Mouse (Mus musculus) lung, adult 2 months (tissue): ENCODE data around the gene Acss1. TPM values are rescaled to one million over a fixed set of nuclear protein-coding genes. Genes with fewer than 3 reads are reported as not detected.

Experiments used
- DNase-seq: peaks from one replicate; pipeline ENCODE4 v3.0.0; 2022
- H3K4me1 ChIP-seq: fragments of 200-500 bp; 2 replicates; pipeline ENCODE4 v1.6.1; 2011; ENCODE audit warnings: low read length; ENCODE audit not compliant: control insufficient read depth, insufficient read depth
- H3K4me3 ChIP-seq: fragments of 200-500 bp; replicated peaks from 2 replicates; pipeline ENCODE3; 2011; ENCODE audit warnings: low read depth, mild to moderate bottlenecking, control low read depth, low read length; ENCODE audit errors: extremely low read depth
- CTCF ChIP-seq: fragments of 200-500 bp; IDR thresholded peaks from 2 replicates; pipeline ENCODE4 v1.5.1; 2011; ENCODE audit warnings: mild to moderate bottlenecking, low read length, control low read depth; ENCODE audit not compliant: insufficient read depth
- POLR2A ChIP-seq: fragments of 200-500 bp; IDR thresholded peaks from 2 replicates; pipeline ENCODE4 v1.6.1; 2011; ENCODE audit warnings: low read depth, mild to moderate bottlenecking, control low read depth, low read length, borderline replicate concordance; ENCODE audit errors: extremely low read depth
- WGBS: fragments of 180-500 bp; shearing (Covaris S2); methylation state at CpG from one replicate; pipeline ENCODE4 v1.1.7; 2018; 5-methylcytosine and 5-hydroxymethylcytosine counted together
- polyA plus RNA-seq: library from polyadenylated mRNA; depleted of rRNA; stranded (reverse); fragments of >200 nt; gene quantifications from 2 replicates; pipeline ENCODE4 v1.2.3, GENCODE M21; 2012; rRNA removed

Acss1 gene
- polyA plus RNA-seq, 1 experiment, result 74.7 TPM

GRCm38 (mm10) chr2:150595411-150596190, 72.7 kb downstream of the Acss1 start:
- 72% methylated on average over 3 of the region's 3 CpGs for WGBS
- peak; percentile 23 for DNase-seq
- no peaks in the 10 kb centered on the region for H3K4me1 ChIP-seq

GRCm38 (mm10) chr2:150589076-150589475, 79.2 kb downstream of the Acss1 start:
- no peak overlapping the region for H3K4me3 ChIP-seq
- TF ChIP-seq POLR2A, result no peak
- no peak for TF ChIP-seq CTCF
- H3K4me1 ChIP-seq, result no peaks in the 10 kb centered on the region
- WGBS, result 82% methylated on average over 11 of the region's 11 CpGs
- DNase-seq, result no peak

More at GRCm38 (mm10) chr2:150595411-150596190, 72.7 kb downstream of the Acss1 start:
- no peak for TF ChIP-seq POLR2A
- TF ChIP-seq CTCF, result no peak
- H3K4me3 ChIP-seq, result no peak overlapping the region

- Histone ChIP-seq H3K4me3 (no peak overlapping the region), H3K4me1 (no peaks in the 10 kb centered on the region)
- TF ChIP-seq CTCF, result no peak
- TF ChIP-seq POLR2A, result no peak
- DNase-seq, result no peak
- WGBS, result 63% methylated on average over 1 of the region's 1 CpGs
Measured at GRCm38 (mm10) chr2:150579628-150580027, 88.7 kb downstream of the Acss1 start.

GRCm38 (mm10) chr2:150578603-150579002, 89.7 kb downstream of the Acss1 start:
- DNase-seq, result no peak
- H3K4me3 ChIP-seq, result no peak overlapping the region
- no peaks in the 10 kb centered on the region for H3K4me1 ChIP-seq
- 78% methylated on average over 5 of the region's 5 CpGs for WGBS
- TF ChIP-seq POLR2A (no peak), CTCF (no peak)

GRCm38 (mm10) chr2:150576256-150576655, 92.0 kb downstream of the Acss1 start:
- Histone ChIP-seq H3K4me3 (no peak overlapping the region), H3K4me1 (no peaks in the 10 kb centered on the region)
- whole genome bisulfite sequencing, result 93% methylated on average over 1 of the region's 1 CpGs
- TF ChIP-seq CTCF (no peak), POLR2A (no peak)
- no peak for DNase-seq

- DNase-seq, result no peak
- TF ChIP-seq POLR2A (no peak), CTCF (no peak)
- H3K4me3 ChIP-seq, result no peak overlapping the region
- 75% methylated on average over 3 of the region's 3 CpGs for WGBS
- no peaks in the 10 kb centered on the region for H3K4me1 ChIP-seq
Measured at GRCm38 (mm10) chr2:150572463-150572862, 95.8 kb downstream of the Acss1 start.

- 80% methylated on average over 2 of the region's 2 CpGs for WGBS
- Histone ChIP-seq H3K4me1 (no peaks in the 10 kb centered on the region; the same call in 1 of the 2 replicates), H3K4me3 (no peak overlapping the region)
- no peak for TF ChIP-seq CTCF
- TF ChIP-seq POLR2A, result no peak
- DNase-seq, result no peak
Measured at GRCm38 (mm10) chr2:150570761-150571160, 97.5 kb downstream of the Acss1 start.

- DNase-seq, result no peak
- 54% methylated on average over 11 of the region's 11 CpGs for WGBS
- H3K4me3 ChIP-seq, result no peak within 1 kb of the TSS
Measured at GRCm38 (mm10) chr2:150569847-150570590, 98.3 kb downstream of the Acss1 start, which contains the start of gene Cst7. Cst7 (plus strand) TSS chr2:150570415.

More at GRCm38 (mm10) chr2:150569847-150570590, 98.3 kb downstream of the Acss1 start, which contains the start of gene Cst7:
- H3K4me1 ChIP-seq, result no peaks in the 10 kb centered on the region; the same call in 1 of the 2 replicates
- TF ChIP-seq POLR2A, result no peak
- no peak for TF ChIP-seq CTCF

Other genes starting within 250 kb of the Acss1 start
- gene Zfp442, start 217.0 kb downstream of the Acss1 start, polyA plus RNA-seq, result 0.15 and 0.28 TPM in 2 replicates
- gene Zfp345, start 183.4 kb downstream of the Acss1 start, polyA plus RNA-seq, result not detected in 2 replicates
- 1.4 and 2.0 TPM in 2 replicates for gene Cst7, start 98.1 kb downstream of the Acss1 start, polyA plus RNA-seq
- 115 and 126 TPM in 2 replicates for gene Apmap, start 59.9 kb downstream of the Acss1 start, polyA plus RNA-seq
- gene Vsx1, start 20.9 kb upstream of the Acss1 start, polyA plus RNA-seq, result not detected in 2 replicates
- 13.7 and 14.7 TPM in 2 replicates for gene Entpd6, start 80.5 kb upstream of the Acss1 start, polyA plus RNA-seq
- gene Pygb, start 118.2 kb upstream of the Acss1 start, polyA plus RNA-seq, result 52.1 and 56.4 TPM in 2 replicates
- gene Abhd12, start 236.2 kb upstream of the Acss1 start, polyA plus RNA-seq, result 59.1 and 60.0 TPM in 2 replicates
- gene Gins1, start 236.9 kb upstream of the Acss1 start, polyA plus RNA-seq, result 0.39 and 0.49 TPM in 2 replicates